Mouse (Mus musculus) midbrain, embryonic 10.5 days (tissue): ENCODE measurements around the gene Lingo3. TPM values are rescaled to one million over a fixed set of nuclear protein-coding genes. Genes with fewer than 3 reads are reported as not detected.
A peak's percentile ranks its signal among the peaks of the same experiment; 100 is the strongest.

Experiments
- DNase-seq: peaks from one replicate; pipeline ENCODE4 v3.0.0-alpha.2; 2017; ENCODE audit warnings: low spot score
- H3K27ac ChIP-seq: fragments of 300-500 bp; sonication (generic); replicated peaks from 2 replicates; pipeline ENCODE4 v1.5.1; 2016; ENCODE audit warnings: mild to moderate bottlenecking
- H3K27me3 ChIP-seq: fragments of 300-500 bp; sonication (generic); 2 replicates; pipeline ENCODE4 v1.6.1; 2016; ENCODE audit warnings: low read depth, mild to moderate bottlenecking; ENCODE audit not compliant: poor library complexity, severe bottlenecking
- H3K36me3 ChIP-seq: fragments of 300-500 bp; sonication (generic); 2 replicates; pipeline ENCODE4 v1.6.1; 2016; ENCODE audit warnings: mild to moderate bottlenecking, moderate library complexity
- H3K4me1 ChIP-seq: fragments of 300-500 bp; sonication (generic); 2 replicates; pipeline ENCODE4 v1.6.1; 2016
- H3K4me3 ChIP-seq: fragments of 300-500 bp; sonication (generic); 2 replicates; pipeline ENCODE4 v1.5.1; 2016; ENCODE audit warnings: mild to moderate bottlenecking, moderate library complexity
- H3K9me3 ChIP-seq: fragments of 300-500 bp; sonication (generic); replicated peaks from 2 replicates; pipeline ENCODE4 v1.6.1; 2016; ENCODE audit warnings: mild to moderate bottlenecking
- WGBS: fragments of 180-500 bp; shearing (Covaris S2); methylation state at CpG from one replicate; pipeline ENCODE4 v1.1.7; 2016; 5-methylcytosine and 5-hydroxymethylcytosine counted together
- microRNA counts: library from miRNA; unstranded; fragments of <30 nt; microRNA quantifications from one replicate; lab custom pipeline; 2017
- microRNA-seq: library from miRNA; unstranded; fragments of <30 nt; microRNA quantifications from one replicate; pipeline ENCODE4, GENCODE M21; 2017
- polyA plus RNA-seq: library from polyadenylated mRNA; unstranded; fragments of >200 nt; fragmentation: Nextera tagmentation; extraction: Ambion mirVana; gene quantifications from 2 replicates; pipeline ENCODE4 v1.2.1, GENCODE M21; 2016

Gene Lingo3
- polyA plus RNA-seq, 1 experiment from 2014 or later = 1.4 TPM

DNA sequence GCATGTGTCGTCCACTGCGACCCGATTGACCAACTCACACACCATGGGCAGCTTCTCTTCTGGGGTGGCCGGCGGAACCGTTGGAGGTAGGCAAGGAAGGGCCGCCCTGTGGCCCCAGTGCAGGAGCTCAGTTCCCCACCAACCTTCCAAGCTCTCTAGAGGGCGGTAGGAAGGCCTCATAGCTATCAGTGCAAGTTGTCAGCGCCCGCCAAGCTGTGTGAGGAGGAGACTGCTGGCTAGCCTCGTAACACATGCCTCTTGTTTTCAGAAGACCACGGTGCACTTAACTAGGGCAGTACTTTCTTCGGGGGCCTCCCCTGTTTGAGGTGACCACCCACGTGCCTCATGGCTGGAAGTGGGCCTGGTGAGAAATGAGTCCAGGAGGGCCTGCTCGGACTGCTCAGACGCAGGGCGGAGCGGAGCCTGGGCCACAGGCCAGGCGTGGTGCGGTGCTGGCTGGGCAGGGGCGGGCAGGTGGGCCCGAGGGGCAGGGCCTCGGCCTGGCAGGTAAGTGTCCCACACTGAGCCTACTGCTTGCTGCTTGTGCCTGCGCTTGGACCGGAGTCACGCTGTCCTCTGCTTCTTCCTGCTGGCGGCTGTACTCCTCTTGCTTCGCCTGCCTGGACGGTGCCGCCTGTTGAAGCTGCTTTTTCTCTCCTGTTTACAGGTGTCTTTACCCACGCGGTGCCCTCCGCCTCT is 52.2 kb downstream of the Lingo3 start:
- Histone ChIP-seq H3K27ac (no peak overlapping the region; the same call in 1 of the 2 replicates), H3K27me3 (no peaks in the 10 kb centered on the region), H3K9me3 (no peaks in the 10 kb centered on the region), H3K4me1 (peaks cover 15% of the 10 kb centered on the region), H3K36me3 (peaks cover 100% of the 10 kb centered on the region), H3K4me3 (peak overlapping the region; percentile 27; the same call in 1 of the 2 replicates)
- 85% methylated on average over 33 of the region's 33 CpGs for WGBS
- DNase-seq = no peak

GRCm38 (mm10) chr10:80790761-80791404 is 53.0 kb downstream of the Lingo3 start:
- no peak for DNase-seq
- no peaks in the 10 kb centered on the region for H3K27me3 ChIP-seq
- WGBS = 89% methylated on average over 19 of the region's 19 CpGs
- H3K36me3 ChIP-seq = peaks cover 100% of the 10 kb centered on the region
- H3K4me3 ChIP-seq = peak overlapping the region; percentile 27; the same call in 1 of the 2 replicates
- peaks cover 7% of the 10 kb centered on the region; the same call in 1 of the 2 replicates for H3K4me1 ChIP-seq
- H3K27ac ChIP-seq = no peak overlapping the region; the same call in 1 of the 2 replicates
- H3K9me3 ChIP-seq = no peaks in the 10 kb centered on the region

- Histone ChIP-seq H3K27ac (no peak overlapping the region), H3K4me1 (no peaks in the 10 kb centered on the region), H3K4me3 (no peak overlapping the region), H3K36me3 (peaks cover 100% of the 10 kb centered on the region), H3K9me3 (no peaks in the 10 kb centered on the region), H3K27me3 (no peaks in the 10 kb centered on the region)
- DNase-seq = no peak
- WGBS = 94% methylated on average over 2 of the region's 2 CpGs
Measured at GRCm38 (mm10) chr10:80787517-80787916, 56.3 kb downstream of the Lingo3 start.

- H3K27ac ChIP-seq = no peak overlapping the region
- H3K4me1 ChIP-seq = no peaks in the 10 kb centered on the region
- H3K4me3 ChIP-seq = 0 out of 2 replicates have a peak overlapping the region, but pooled peaks have one; percentile 1
- no peaks in the 10 kb centered on the region for H3K27me3 ChIP-seq
- no peak for DNase-seq
- H3K36me3 ChIP-seq = peaks cover 100% of the 10 kb centered on the region
- no peaks in the 10 kb centered on the region for H3K9me3 ChIP-seq
- 94% methylated on average over 11 of the region's 11 CpGs for WGBS
Measured at GRCm38 (mm10) chr10:80785963-80786362, 57.9 kb downstream of the Lingo3 start.

DNA sequence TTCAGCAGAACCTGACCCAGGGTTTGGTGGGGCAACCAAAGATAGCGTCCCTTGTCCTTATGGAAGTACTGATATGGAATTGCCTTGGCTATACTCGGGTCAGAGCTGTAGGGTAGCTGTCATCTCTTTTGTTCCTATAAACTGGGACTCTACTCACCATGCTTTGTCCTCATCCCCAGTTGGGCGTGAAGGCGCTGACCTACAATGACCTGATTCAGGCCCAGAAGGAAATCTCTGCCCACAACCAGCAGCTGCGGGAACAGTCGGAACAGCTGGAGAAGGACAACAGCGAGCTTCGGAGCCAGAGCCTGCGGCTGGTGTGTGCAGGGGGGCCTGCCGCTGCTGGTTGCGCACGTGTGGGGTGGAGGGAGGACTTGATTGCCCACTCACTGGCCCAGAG is 59.0 kb downstream of the Lingo3 start:
- 77% methylated on average over 12 of the region's 12 CpGs for WGBS
- no peaks in the 10 kb centered on the region for H3K9me3 ChIP-seq
- H3K4me1 ChIP-seq = no peaks in the 10 kb centered on the region
- no peak overlapping the region for H3K4me3 ChIP-seq
- H3K36me3 ChIP-seq = peaks cover 100% of the 10 kb centered on the region
- H3K27ac ChIP-seq = no peak overlapping the region
- DNase-seq = no peak
- no peaks in the 10 kb centered on the region for H3K27me3 ChIP-seq

DNA sequence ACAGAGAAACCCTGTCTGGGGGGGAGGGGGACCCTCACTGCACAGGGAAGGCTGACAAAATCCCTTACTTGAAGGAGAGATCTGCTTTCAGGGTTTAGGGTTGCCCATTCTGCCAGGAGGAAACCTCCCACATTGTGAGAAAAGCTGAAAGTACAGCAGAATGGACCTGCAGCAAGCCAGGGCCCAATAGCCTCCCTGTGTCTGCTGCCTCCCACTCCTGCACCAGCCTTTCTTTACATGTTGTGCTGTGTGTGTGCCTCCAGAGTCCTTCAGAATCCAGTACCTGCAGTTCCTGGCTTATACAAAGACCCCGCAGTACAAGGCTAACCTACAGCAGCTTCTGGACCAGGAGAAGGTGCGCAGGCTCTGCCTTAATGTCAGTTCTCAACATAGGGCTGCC is 59.5 kb downstream of the Lingo3 start:
- WGBS = 95% methylated on average over 2 of the region's 2 CpGs
- Histone ChIP-seq H3K36me3 (peaks cover 100% of the 10 kb centered on the region), H3K27me3 (no peaks in the 10 kb centered on the region), H3K4me3 (no peak overlapping the region), H3K9me3 (no peaks in the 10 kb centered on the region), H3K4me1 (no peaks in the 10 kb centered on the region), H3K27ac (no peak overlapping the region)
- DNase-seq = no peak

MicroRNAs encoded within 50 kb of the gene (microRNA counts, 519-probe panel; counts per million panel counts)
- not detected for microRNA mmu-miR-1982 (lab: Ali Mortazavi, UCI)

Small RNAs within 50 kb of the gene (microRNA-seq; reads per million reads assigned to microRNA genes)
- gene Mir1982 = 3.9 reads per million, percentile 8 among the genes with 10 or more reads in this experiment

Other genes with a start within 250 kb of the Lingo3 start
- 91.0 and 94.1 TPM in 2 replicates for gene Scamp4, start 241.2 kb downstream of the Lingo3 start, polyA plus RNA-seq
- gene Adat3, start 241.2 kb downstream of the Lingo3 start, polyA plus RNA-seq = 10.6 and 10.8 TPM in 2 replicates
- 5.6 and 6.4 TPM in 2 replicates for gene Gm49322, start 238.0 kb downstream of the Lingo3 start, polyA plus RNA-seq
- gene Csnk1g2, start 221.2 kb downstream of the Lingo3 start, polyA plus RNA-seq = 131 and 151 TPM in 2 replicates
- 70.3 and 75.2 TPM in 2 replicates for gene Btbd2, start 187.0 kb downstream of the Lingo3 start, polyA plus RNA-seq
- gene Mknk2, start 165.9 kb downstream of the Lingo3 start, polyA plus RNA-seq = 82.7 and 84.7 TPM in 2 replicates
- gene Mob3a, start 142.1 kb downstream of the Lingo3 start, polyA plus RNA-seq = 69.9 and 73.9 TPM in 2 replicates
- 8.9 and 15.7 TPM in 2 replicates for gene Izumo4, start 141.9 kb downstream of the Lingo3 start, polyA plus RNA-seq
- gene Ap3d1, start 101.8 kb downstream of the Lingo3 start, polyA plus RNA-seq = 57.1 and 62.5 TPM in 2 replicates
- 19.1 and 19.8 TPM in 2 replicates for gene Dot1l, start 88.8 kb downstream of the Lingo3 start, polyA plus RNA-seq
- gene Sf3a2, start 45.8 kb downstream of the Lingo3 start, polyA plus RNA-seq = 108 and 112 TPM in 2 replicates
- 184 and 191 TPM in 2 replicates for gene Plekhj1, start 45.4 kb downstream of the Lingo3 start, polyA plus RNA-seq
- gene Amh, start 38.8 kb downstream of the Lingo3 start, polyA plus RNA-seq = 0.07 TPM in 1 of 2 replicates, not detected in the other
- gene Jsrp1, start 30.5 kb downstream of the Lingo3 start, polyA plus RNA-seq = 0.44 and 0.71 TPM in 2 replicates
- 2,246 and 2,347 TPM in 2 replicates for gene Oaz1, start 17.4 kb downstream of the Lingo3 start, polyA plus RNA-seq
- gene Lsm7, start 11.2 kb upstream of the Lingo3 start, polyA plus RNA-seq = 322 and 326 TPM in 2 replicates
- gene Sppl2b, start 11.2 kb upstream of the Lingo3 start, polyA plus RNA-seq = 42.8 and 45.6 TPM in 2 replicates
- 0.02 and 0.09 TPM in 2 replicates for gene Tmprss9, start 27.8 kb upstream of the Lingo3 start, polyA plus RNA-seq
- gene Timm13, start 56.9 kb upstream of the Lingo3 start, polyA plus RNA-seq = 335 and 382 TPM in 2 replicates
- 77.9 and 84.7 TPM in 2 replicates for gene Lmnb2, start 74.2 kb upstream of the Lingo3 start, polyA plus RNA-seq
- gene Gadd45b, start 86.0 kb upstream of the Lingo3 start, polyA plus RNA-seq = 6.1 and 9.2 TPM in 2 replicates
- gene Gng7, start 170.9 kb upstream of the Lingo3 start, polyA plus RNA-seq = 6.0 and 8.4 TPM in 2 replicates
- 3.0 and 6.4 TPM in 2 replicates for gene Diras1, start 181.6 kb upstream of the Lingo3 start, polyA plus RNA-seq
- gene Slc39a3, start 193.4 kb upstream of the Lingo3 start, polyA plus RNA-seq = 17.4 and 26.6 TPM in 2 replicates
- gene Sgta, start 216.1 kb upstream of the Lingo3 start, polyA plus RNA-seq = 289 and 314 TPM in 2 replicates
- 87.1 and 107 TPM in 2 replicates for gene Thop1, start 226.0 kb upstream of the Lingo3 start, polyA plus RNA-seq